Mouse (Mus musculus) granulocyte monocyte progenitor cell, adult 5-6 weeks (primary cell): Measurements from ENCODE around the gene Vgll2. TPM values are rescaled to one million over a fixed set of nuclear protein-coding genes. Genes with fewer than 3 reads are reported as not detected.

Experiments
- ATAC-seq: replicated peaks from 2 replicates; pipeline ENCODE4 v1.8.0; 2016; ENCODE audit warnings: mild to moderate bottlenecking, moderate TSS enrichment, inconsistent platforms; ENCODE audit not compliant: poor library complexity, severe bottlenecking
- total RNA-seq, 2 experiments: library from RNA; stranded (forward) in 1 of 2; stranded (reverse) in 1 of 2; fragments of 200-712, 200-1000 nt in 1 of 2; fragments of >200 nt in 1 of 2; fragmentation: Nextera tagmentation in 1 of 2; gene quantifications; 2 replicates each; pipeline ENCODE4 v1.2.3; 2014 to 2017

Gene Vgll2
- total RNA-seq, 2 experiments from 2014 or later, result not detected

DNA sequence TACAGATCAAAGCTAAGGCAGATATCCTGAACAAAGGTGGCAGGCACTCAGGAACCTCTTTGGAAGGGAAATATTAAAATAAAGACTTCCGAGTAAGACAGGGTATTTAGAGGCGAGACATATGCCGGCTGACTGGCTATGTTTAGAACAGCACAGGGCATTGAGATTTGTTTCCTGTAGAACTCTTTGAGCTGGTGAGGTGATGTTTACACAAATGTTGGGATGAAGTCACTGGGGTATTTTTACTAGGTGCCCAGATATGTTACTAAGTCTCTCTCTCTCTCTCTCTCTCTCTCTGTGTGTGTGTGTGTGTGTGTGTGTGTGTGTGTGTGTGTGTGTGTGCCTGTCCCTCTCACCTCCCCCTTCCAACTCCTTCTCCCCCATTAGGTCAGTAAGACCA, 26.0 kb downstream of the Vgll2 start:
- ATAC-seq, result no peak

- no peak; the same call in 1 of the 2 replicates for ATAC-seq
Measured at GRCm38 (mm10) chr10:52072482-52072881, 50.2 kb downstream of the Vgll2 start.

Other genes starting within 250 kb of the Vgll2 start
- gene Ros1, start 172.7 kb downstream of the Vgll2 start, total RNA-seq (2014; fragmentation: Nextera tagmentation), result not detected in 2 replicates
- not detected in 2 replicates for gene Ros1, start 172.7 kb downstream of the Vgll2 start, total RNA-seq (2017)
- 0.09 TPM in 1 of 2 replicates, not detected in the other for gene Dcbld1, start 211.1 kb downstream of the Vgll2 start, total RNA-seq (2014; fragmentation: Nextera tagmentation)
- gene Dcbld1, start 211.1 kb downstream of the Vgll2 start, total RNA-seq (2017), result 0.10 TPM in 1 of 2 replicates, not detected in the other